Mouse (Mus musculus): ENCODE data around the gene Txnrd2.

- TF ChIP-seq CTCF (IDR thresholded peaks at IDR 0.05; ENCODE audit: control insufficient read depth, insufficient read depth, insufficient replicate concordance, low read depth, low read length) = no peak
- no peak for TF ChIP-seq POLR2A (IDR thresholded peaks at IDR 0.05; ENCODE audit: control insufficient read depth, low read depth, low read length)
Observed at GRCm38 (mm10) chr16:18386451-18386850, 39.7 kb upstream of the Txnrd2 start.

All from testis, adult 2 months (tissue).